Mouse (Mus musculus): Measurements from ENCODE around the gene Dapp1. TPM values are rescaled to one million over a fixed set of nuclear protein-coding genes. Genes with fewer than 3 reads are reported as not detected.

Gene Dapp1
- polyA plus RNA-seq, 1 experiment from 2014 or later: 2.9 TPM

DNA sequence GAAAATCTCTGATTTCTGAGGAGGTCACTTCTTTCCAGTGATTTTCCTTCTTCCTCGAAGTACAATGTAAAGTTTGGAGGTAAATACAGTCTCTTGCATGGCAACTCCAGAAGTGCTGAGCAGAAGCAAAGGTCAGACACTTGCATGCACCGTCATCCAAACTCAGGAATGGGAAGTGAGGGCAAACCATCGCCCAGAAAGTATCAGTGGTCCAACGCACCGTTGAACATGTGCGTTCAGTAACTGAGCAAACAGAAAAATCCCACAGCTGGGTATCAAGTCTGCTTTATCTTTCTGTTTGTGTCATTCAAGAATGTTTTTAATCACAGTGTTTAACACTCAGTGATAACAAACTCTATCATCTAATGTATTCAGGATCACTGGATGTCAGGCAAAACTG, 21.2 kb upstream of the Dapp1 start:
- WGBS: 90% methylated on average over 6 of the region's 6 CpGs
- no peak overlapping the region for H3K4me3 ChIP-seq
- no peak for DNase-seq (ENCODE audit: low spot score)

DNA sequence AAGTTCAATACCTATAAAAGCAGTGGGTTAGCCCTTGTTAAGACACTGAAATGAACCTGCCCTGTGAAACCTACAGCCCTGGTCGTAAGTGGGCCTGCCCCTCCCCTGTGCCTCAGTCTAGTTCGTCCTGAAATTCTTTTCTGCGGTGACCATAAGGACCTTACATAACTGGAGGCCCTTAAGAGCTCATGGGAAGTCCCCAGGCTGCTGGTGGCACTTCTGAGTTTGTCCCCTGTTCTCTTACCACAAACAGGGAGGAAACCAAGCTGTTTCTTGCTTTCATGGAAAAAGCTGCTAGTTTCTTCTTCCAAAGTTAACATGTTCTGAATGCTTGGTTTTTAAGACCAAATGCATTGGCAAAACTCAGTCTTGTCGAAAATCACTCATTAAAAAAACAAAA, 20.5 kb upstream of the Dapp1 start:
- no peak for DNase-seq (ENCODE audit: low spot score)
- 85% methylated on average over 4 of the region's 4 CpGs for WGBS
- no peak overlapping the region for H3K27ac ChIP-seq (replicated peaks)
- H3K4me1 ChIP-seq: peaks cover 13% of the 10 kb centered on the region
- no peak overlapping the region for H3K4me3 ChIP-seq
- no peaks in the 10 kb centered on the region for H3K36me3 ChIP-seq
- H3K9me3 ChIP-seq (replicated peaks): no peaks in the 10 kb centered on the region; the same call in 1 of the 2 replicates
- no peaks in the 10 kb centered on the region for H3K27me3 ChIP-seq (ENCODE audit: low read depth, poor library complexity, severe bottlenecking)

More for the DNA sequence above, 21.2 kb upstream of the Dapp1 start:
- no peaks in the 10 kb centered on the region; the same call in 1 of the 2 replicates for H3K9me3 ChIP-seq (replicated peaks)
- peaks cover 13% of the 10 kb centered on the region for H3K4me1 ChIP-seq
- no peaks in the 10 kb centered on the region for H3K36me3 ChIP-seq
- no peaks in the 10 kb centered on the region for H3K27me3 ChIP-seq (ENCODE audit: low read depth, poor library complexity, severe bottlenecking)
- H3K27ac ChIP-seq (replicated peaks): no peak overlapping the region

DNA sequence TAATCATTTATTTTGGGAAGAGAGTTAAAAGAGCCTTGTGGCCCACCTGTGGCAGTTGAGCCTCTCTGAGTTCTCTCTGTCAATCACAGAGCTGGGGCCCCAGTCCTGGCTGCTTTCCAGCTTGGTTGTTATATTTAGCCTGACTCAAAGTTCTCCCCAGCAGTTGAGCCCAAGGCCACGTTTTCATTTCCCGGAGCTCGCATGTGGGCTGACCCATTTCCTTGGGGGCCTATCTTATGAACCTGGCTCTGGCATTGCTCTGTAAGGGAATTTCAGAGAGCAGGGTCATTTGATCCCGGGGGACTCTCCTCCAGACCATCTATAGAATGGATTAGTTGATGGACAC, 19.4 kb upstream of the Dapp1 start:
- H3K27ac ChIP-seq (replicated peaks): no peak overlapping the region
- H3K4me1 ChIP-seq: peaks cover 13% of the 10 kb centered on the region
- no peaks in the 10 kb centered on the region; the same call in 1 of the 2 replicates for H3K9me3 ChIP-seq (replicated peaks)
- no peaks in the 10 kb centered on the region for H3K27me3 ChIP-seq (ENCODE audit: low read depth, poor library complexity, severe bottlenecking)
- WGBS: 90% methylated on average over 4 of the region's 4 CpGs
- H3K36me3 ChIP-seq: no peaks in the 10 kb centered on the region
- DNase-seq (ENCODE audit: low spot score): no peak
- H3K4me3 ChIP-seq: no peak overlapping the region

DNA sequence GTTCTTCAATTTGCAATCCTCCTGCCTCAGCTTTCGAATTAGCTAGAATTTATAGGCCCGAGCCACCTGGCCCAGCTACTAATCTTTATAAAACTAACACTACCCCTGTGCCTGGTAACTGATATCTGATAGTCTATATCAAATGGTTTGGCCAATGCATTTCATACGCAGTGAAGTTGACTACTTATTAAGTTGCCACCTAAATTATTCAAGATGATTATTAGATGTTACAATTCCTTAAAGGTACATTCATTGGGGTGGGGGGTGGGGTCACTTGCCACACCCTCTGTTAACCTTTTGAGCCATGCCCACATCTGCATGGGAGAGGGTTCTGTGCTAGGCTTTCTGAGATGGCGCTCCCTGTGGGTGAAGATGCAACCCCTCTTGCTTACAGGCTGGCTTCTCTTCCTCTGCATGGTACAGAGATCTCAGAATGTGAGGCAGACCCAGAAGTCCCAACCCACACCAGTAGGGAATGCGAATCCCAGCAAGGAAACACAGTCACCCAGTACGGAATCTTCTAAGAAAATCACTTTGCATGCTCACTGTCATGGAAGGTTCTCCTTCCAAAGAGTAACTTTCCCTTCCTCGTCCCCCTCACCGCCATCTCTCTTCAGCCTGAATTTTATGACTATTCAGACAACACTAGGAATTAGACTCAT, 18.8 kb upstream of the Dapp1 start:
- Histone ChIP-seq H3K4me1 (peaks cover 17% of the 10 kb centered on the region), H3K27ac (replicated peaks) (no peak overlapping the region), H3K27me3 (ENCODE audit: low read depth, poor library complexity, severe bottlenecking) (no peaks in the 10 kb centered on the region), H3K4me3 (no peak overlapping the region), H3K36me3 (no peaks in the 10 kb centered on the region), H3K9me3 (replicated peaks) (no peaks in the 10 kb centered on the region; the same call in 1 of the 2 replicates)
- 92% methylated on average over 8 of the region's 8 CpGs for WGBS
- DNase-seq (ENCODE audit: low spot score): no peak

- no peaks in the 10 kb centered on the region for H3K9me3 ChIP-seq (replicated peaks)
- no peak overlapping the region for H3K4me3 ChIP-seq
- peaks cover 23% of the 10 kb centered on the region for H3K4me1 ChIP-seq
- WGBS: 74% methylated on average over 9 of the region's 9 CpGs
- DNase-seq (ENCODE audit: low spot score): no peak
- no peaks in the 10 kb centered on the region for H3K36me3 ChIP-seq
- H3K27me3 ChIP-seq (ENCODE audit: low read depth, poor library complexity, severe bottlenecking): no peaks in the 10 kb centered on the region
- H3K27ac ChIP-seq (replicated peaks): peak overlapping the region; percentile 42; the same call in 1 of the 2 replicates
These were observed 18.0 kb upstream of the Dapp1 start for GRCm38 (mm10) chr3:137999224-137999790.

- H3K4me1 ChIP-seq: peaks cover 27% of the 10 kb centered on the region
- H3K27me3 ChIP-seq (ENCODE audit: low read depth, poor library complexity, severe bottlenecking): no peaks in the 10 kb centered on the region
- H3K9me3 ChIP-seq (replicated peaks): no peaks in the 10 kb centered on the region
- no peak overlapping the region for H3K4me3 ChIP-seq
- peak overlapping the region; percentile 49; the same call in 1 of the 2 replicates for H3K27ac ChIP-seq (replicated peaks)
- 84% methylated on average over 14 of the region's 14 CpGs for whole genome bisulfite sequencing
- DNase-seq (ENCODE audit: low spot score): no peak
- H3K36me3 ChIP-seq: no peaks in the 10 kb centered on the region
These were observed 17.3 kb upstream of the Dapp1 start for GRCm38 (mm10) chr3:137998491-137999223.

DNA sequence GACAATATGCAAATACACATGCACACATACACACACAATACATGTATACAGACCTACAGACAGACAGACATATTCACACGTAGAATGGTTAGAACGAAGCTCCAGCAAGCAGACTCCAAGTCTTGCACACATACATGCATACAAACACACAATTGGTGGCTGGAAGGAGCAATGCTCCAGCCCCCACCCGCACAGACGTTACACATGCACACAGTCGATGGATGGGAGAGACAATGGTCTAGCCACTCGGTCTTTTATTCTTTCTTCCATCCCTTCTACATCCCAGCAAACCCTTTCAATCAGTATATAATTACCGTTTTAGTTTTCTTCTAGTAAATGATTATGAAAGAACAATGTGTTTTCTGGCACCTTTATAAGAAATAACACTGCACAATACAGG, 14.1 kb upstream of the Dapp1 start:
- Histone ChIP-seq H3K36me3 (no peaks in the 10 kb centered on the region), H3K4me3 (no peak overlapping the region), H3K27me3 (ENCODE audit: low read depth, poor library complexity, severe bottlenecking) (no peaks in the 10 kb centered on the region), H3K4me1 (peaks cover 27% of the 10 kb centered on the region), H3K9me3 (replicated peaks) (no peaks in the 10 kb centered on the region), H3K27ac (replicated peaks) (no peak overlapping the region)
- DNase-seq (ENCODE audit: low spot score): no peak
- WGBS: 89% methylated on average over 7 of the region's 7 CpGs

GRCm38 (mm10) chr3:137994196-137994595, 12.9 kb upstream of the Dapp1 start:
- Histone ChIP-seq H3K4me3 (no peak overlapping the region), H3K9me3 (replicated peaks) (no peaks in the 10 kb centered on the region), H3K27me3 (ENCODE audit: low read depth, poor library complexity, severe bottlenecking) (no peaks in the 10 kb centered on the region), H3K36me3 (no peaks in the 10 kb centered on the region), H3K27ac (replicated peaks) (no peak overlapping the region), H3K4me1 (peaks cover 22% of the 10 kb centered on the region)
- DNase-seq (ENCODE audit: low spot score): no peak
- WGBS: 88% methylated on average over 2 of the region's 2 CpGs

- Histone ChIP-seq H3K4me1 (peaks cover 14% of the 10 kb centered on the region; the same call in 1 of the 2 replicates), H3K27ac (replicated peaks) (no peak overlapping the region), H3K36me3 (no peaks in the 10 kb centered on the region), H3K4me3 (no peak overlapping the region), H3K9me3 (replicated peaks) (no peaks in the 10 kb centered on the region), H3K27me3 (ENCODE audit: low read depth, poor library complexity, severe bottlenecking) (no peaks in the 10 kb centered on the region)
- 86% methylated on average over 5 of the region's 5 CpGs for WGBS
- no peak for DNase-seq (ENCODE audit: low spot score)
These were observed 11.0 kb upstream of the Dapp1 start for GRCm38 (mm10) chr3:137992366-137992765.

DNA sequence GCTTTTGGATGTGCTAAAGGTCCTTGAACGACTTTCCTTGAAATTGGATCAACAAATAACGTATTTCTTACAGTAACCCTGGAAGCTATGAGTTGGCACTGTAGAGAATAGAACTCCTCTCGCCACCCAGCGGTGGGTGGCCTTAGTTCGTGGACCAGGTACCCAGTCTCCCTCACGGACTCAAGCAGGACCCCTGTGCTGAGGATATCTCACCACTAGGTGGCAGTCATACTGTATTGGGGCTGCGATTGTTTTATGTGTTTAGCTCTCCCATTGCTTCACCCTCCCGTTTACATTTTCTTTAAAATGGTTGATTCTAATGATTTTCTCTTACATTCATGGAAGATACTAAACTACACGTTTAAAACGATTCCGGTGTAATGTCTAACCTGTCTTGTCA, 9.8 kb upstream of the Dapp1 start:
- no peaks in the 10 kb centered on the region for H3K36me3 ChIP-seq
- no peak overlapping the region for H3K4me3 ChIP-seq
- no peaks in the 10 kb centered on the region for H3K9me3 ChIP-seq (replicated peaks)
- H3K4me1 ChIP-seq: peaks cover 14% of the 10 kb centered on the region; the same call in 1 of the 2 replicates
- no peak overlapping the region for H3K27ac ChIP-seq (replicated peaks)
- no peaks in the 10 kb centered on the region for H3K27me3 ChIP-seq (ENCODE audit: low read depth, poor library complexity, severe bottlenecking)
- peak; percentile 72 for DNase-seq (ENCODE audit: low spot score)
- WGBS: 19% methylated on average over 11 of the region's 11 CpGs

GRCm38 (mm10) chr3:137989405-137989804, 8.1 kb upstream of the Dapp1 start:
- DNase-seq (ENCODE audit: low spot score): no peak

DNA sequence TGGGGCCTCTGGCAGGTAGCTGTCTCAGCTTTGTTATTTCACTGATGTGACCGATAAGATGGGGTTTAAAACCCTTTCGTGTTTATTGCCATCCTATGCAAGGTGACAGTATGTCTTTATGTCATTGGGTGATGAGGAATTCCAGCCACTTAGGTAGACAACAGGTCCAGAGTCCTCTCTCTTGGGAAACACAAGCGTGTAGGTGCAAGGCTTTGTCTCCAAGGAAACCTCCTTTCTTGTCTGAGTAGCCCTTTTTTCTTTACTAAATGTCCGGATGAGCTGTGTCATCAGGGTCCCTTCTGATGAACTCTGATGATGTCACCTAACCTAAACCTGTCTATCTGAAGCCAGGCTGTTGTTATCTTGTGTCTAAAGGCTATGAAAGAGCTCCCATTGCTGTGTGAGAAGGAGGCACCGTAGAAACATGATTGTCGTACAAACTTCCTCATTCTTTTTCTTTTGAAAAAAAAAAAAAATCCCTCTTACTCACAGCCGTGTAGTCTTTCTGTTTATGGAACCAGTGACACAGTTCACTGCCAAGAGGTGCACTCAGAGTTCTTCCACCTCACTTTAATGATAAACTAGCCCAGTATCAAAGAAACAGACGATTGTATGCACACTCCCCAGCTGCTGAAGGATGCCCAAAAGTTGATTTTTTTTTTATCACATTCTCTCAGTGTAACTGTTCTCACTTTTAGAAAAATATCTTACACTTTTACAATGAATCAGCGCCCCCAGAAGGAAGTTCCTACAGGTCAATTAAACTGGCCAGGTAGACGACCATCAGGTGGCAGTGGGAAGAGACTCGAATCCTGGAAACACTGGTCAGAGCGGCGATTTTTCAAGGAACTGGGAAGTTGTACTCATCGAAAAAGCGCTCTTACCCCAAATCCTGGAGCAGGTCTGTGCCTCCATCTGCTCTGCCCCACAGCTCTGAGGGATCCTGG, 637 bp downstream of the Dapp1 start:
- Histone ChIP-seq H3K27ac (replicated peaks) (peak overlapping the region; percentile 69), H3K9me3 (replicated peaks) (no peaks in the 10 kb centered on the region), H3K4me1 (peaks cover 30% of the 10 kb centered on the region), H3K27me3 (ENCODE audit: low read depth, poor library complexity, severe bottlenecking) (peaks cover 12% of the 10 kb centered on the region; the same call in 1 of the 2 replicates), H3K4me3 (peak overlapping the region; percentile 42), H3K36me3 (no peaks in the 10 kb centered on the region)
- WGBS: 44% methylated on average over 15 of the region's 15 CpGs
- no peak for DNase-seq (ENCODE audit: low spot score)

More at GRCm38 (mm10) chr3:137989405-137989804, 8.1 kb upstream of the Dapp1 start:
- H3K9me3 ChIP-seq (replicated peaks): no peaks in the 10 kb centered on the region
- no peak overlapping the region for H3K4me3 ChIP-seq
- 95% methylated on average over 9 of the region's 9 CpGs for WGBS
- no peaks in the 10 kb centered on the region for H3K27me3 ChIP-seq (ENCODE audit: low read depth, poor library complexity, severe bottlenecking)
- H3K4me1 ChIP-seq: 0 out of 2 replicates have a peak, but pooled peaks cover 5% of the 10 kb centered on the region
- H3K36me3 ChIP-seq: no peaks in the 10 kb centered on the region
- H3K27ac ChIP-seq (replicated peaks): no peak overlapping the region
